Mouse (Mus musculus) hindbrain, embryonic 11.5 days (tissue): ENCODE data around the gene Zfpm1. TPM values are rescaled to one million over a fixed set of nuclear protein-coding genes. Genes with fewer than 3 reads are reported as not detected.
"Not testable (repeated sequence)": the region's sequence is repeated elsewhere in the genome, so short reads cannot be mapped to it uniquely, and the experiment has no call there.

Experiments
- ATAC-seq: fragments of 200-750 bp; cut with Nextera tagmentation; 2 replicates; pipeline ENCODE4 v1.8.0; 2017; ENCODE audit warnings: mild to moderate bottlenecking, moderate TSS enrichment, moderate library complexity; ENCODE audit not compliant: low FRiP score
- DNase-seq: peaks from one replicate; pipeline ENCODE4 v3.0.0-alpha.2; 2015; ENCODE audit warnings: low spot score
- H3K27ac ChIP-seq: fragments of 300-500 bp; sonication (generic); 2 replicates; pipeline ENCODE4 v1.5.1; 2014; ENCODE audit warnings: mild to moderate bottlenecking, low read depth, low read length
- H3K27me3 ChIP-seq: fragments of 300-500 bp; sonication (generic); 2 replicates; pipeline ENCODE4 v1.6.1; 2014; ENCODE audit warnings: mild to moderate bottlenecking, low read length, moderate library complexity, mixed read lengths; ENCODE audit not compliant: control insufficient read depth, insufficient read depth
- H3K36me3 ChIP-seq: fragments of 300-500 bp; sonication (generic); 2 replicates; pipeline ENCODE4 v1.6.1; 2014; ENCODE audit warnings: mild to moderate bottlenecking, low read length, moderate library complexity, mixed read lengths; ENCODE audit not compliant: control insufficient read depth, insufficient read depth
- H3K4me1 ChIP-seq: fragments of 300-500 bp; sonication (generic); replicated peaks from 2 replicates; pipeline ENCODE4 v1.6.1; 2014; ENCODE audit warnings: low read length, mixed read lengths; ENCODE audit not compliant: control insufficient read depth, insufficient read depth
- H3K4me2 ChIP-seq: fragments of 300-500 bp; sonication (generic); replicated peaks from 2 replicates; pipeline ENCODE4 v1.6.1; 2014; ENCODE audit warnings: mild to moderate bottlenecking, low read depth, low read length
- H3K4me3 ChIP-seq: fragments of 300-500 bp; sonication (generic); 2 replicates; pipeline ENCODE4 v1.5.1; 2014; ENCODE audit warnings: low read depth, low read length
- H3K9ac ChIP-seq: fragments of 300-500 bp; sonication (generic); 2 replicates; pipeline ENCODE4 v1.6.1; 2014; ENCODE audit warnings: low read depth, low read length
- H3K9me3 ChIP-seq: fragments of 300-500 bp; sonication (generic); 2 replicates; pipeline ENCODE4 v1.6.1; 2016; ENCODE audit warnings: low read length; ENCODE audit not compliant: control insufficient read depth
- WGBS: fragments of 180-500 bp; shearing (Covaris S2); extraction: QIAGEN DNeasy Blood & Tissue Kit; methylation state at CpG from one replicate; pipeline ENCODE4 v1.1.7; 2014; 5-methylcytosine and 5-hydroxymethylcytosine counted together
- polyA plus RNA-seq: library from polyadenylated mRNA; unstranded; fragments of >200 nt; fragmentation: Nextera tagmentation; extraction: Ambion mirVana; gene quantifications from 2 replicates; pipeline ENCODE4 v1.2.1, GENCODE M21; 2014

Zfpm1 gene
- polyA plus RNA-seq, 1 experiment from 2014 or later = 1.9 TPM

DNA sequence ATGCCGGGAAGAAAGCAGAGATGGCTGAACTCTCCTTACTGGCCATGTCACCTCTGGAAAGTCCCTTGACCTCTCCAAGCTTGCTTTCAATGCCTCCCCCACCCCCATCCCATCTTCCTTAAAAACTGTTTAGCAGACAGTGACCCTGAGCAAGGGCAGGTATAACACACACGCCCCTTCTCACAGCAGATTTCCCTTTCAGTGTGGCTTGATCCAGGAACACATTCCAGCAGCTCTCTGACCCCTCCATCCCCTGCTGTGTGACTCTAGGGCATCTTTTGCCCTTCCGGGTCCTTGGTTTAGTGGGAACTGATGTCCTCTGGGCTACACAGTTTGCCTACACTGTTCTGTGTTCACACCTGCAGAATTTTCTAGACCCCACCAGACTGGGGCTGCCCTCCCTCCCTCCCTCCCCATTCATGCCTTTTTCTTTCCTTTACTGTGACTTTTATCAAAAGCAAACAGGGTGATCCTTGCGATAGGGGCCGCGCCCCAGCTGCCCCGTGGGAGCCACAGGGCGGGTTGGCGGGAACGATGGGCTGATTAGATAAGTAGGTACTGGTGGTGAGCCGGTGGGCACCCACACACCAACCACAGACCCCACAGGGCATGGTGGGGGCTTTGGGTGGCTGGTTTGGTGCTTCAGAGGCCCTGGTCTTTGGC, 37.2 kb downstream of the Zfpm1 start:
- 74% methylated on average over 11 of the region's 11 CpGs for WGBS
- Histone ChIP-seq H3K4me2 (no peak overlapping the region), H3K36me3 (no peaks in the 10 kb centered on the region), H3K9ac (no peak overlapping the region), H3K4me3 (no peak overlapping the region), H3K27me3 (no peaks in the 10 kb centered on the region; the same call in 1 of the 2 replicates), H3K4me1 (0 out of 2 replicates have a peak, but pooled peaks cover 2% of the 10 kb centered on the region), H3K27ac (no peak overlapping the region), H3K9me3 (no peaks in the 10 kb centered on the region)
- no peak for ATAC-seq
- DNase-seq = no peak

DNA sequence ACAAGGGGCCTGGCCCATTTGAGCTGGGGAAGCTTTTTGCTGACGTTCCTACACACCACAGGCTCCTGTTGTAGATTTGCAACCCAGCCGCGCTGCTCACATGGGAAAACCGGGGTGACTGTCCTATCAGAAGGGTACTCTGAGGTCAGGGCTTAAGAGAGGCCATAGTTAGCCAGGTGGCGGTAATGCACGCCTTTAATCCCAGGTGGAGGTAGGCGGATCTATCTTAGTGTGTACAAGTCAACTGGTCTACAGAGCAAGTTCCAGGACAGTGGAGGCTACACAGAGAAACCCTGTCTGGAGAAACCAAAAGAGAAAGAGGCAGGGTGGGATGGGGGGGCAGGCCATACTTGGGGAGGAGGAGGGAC, 37.8 kb downstream of the Zfpm1 start:
- Histone ChIP-seq H3K9ac (no peak overlapping the region), H3K27me3 (no peaks in the 10 kb centered on the region; the same call in 1 of the 2 replicates), H3K4me2 (no peak overlapping the region), H3K27ac (no peak overlapping the region), H3K9me3 (no peaks in the 10 kb centered on the region), H3K36me3 (no peaks in the 10 kb centered on the region), H3K4me1 (0 out of 2 replicates have a peak, but pooled peaks cover 2% of the 10 kb centered on the region), H3K4me3 (no peak overlapping the region)
- ATAC-seq (no peak), DNase-seq (no peak)
- 74% methylated on average over 7 of the region's 7 CpGs for WGBS

GRCm38 (mm10) chr8:122320541-122320940, 38.6 kb downstream of the Zfpm1 start:
- H3K9ac ChIP-seq = no peak overlapping the region
- WGBS = 22% methylated on average over 3 of the region's 3 CpGs
- H3K4me2 ChIP-seq = no peak overlapping the region
- no peak overlapping the region for H3K4me3 ChIP-seq
- no peaks in the 10 kb centered on the region for H3K36me3 ChIP-seq
- DNase-seq (no peak), ATAC-seq (no peak)
- H3K27ac ChIP-seq = no peak overlapping the region
- H3K4me1 ChIP-seq = 0 out of 2 replicates have a peak, but pooled peaks cover 2% of the 10 kb centered on the region
- no peaks in the 10 kb centered on the region for H3K9me3 ChIP-seq
- no peaks in the 10 kb centered on the region; the same call in 1 of the 2 replicates for H3K27me3 ChIP-seq

DNA sequence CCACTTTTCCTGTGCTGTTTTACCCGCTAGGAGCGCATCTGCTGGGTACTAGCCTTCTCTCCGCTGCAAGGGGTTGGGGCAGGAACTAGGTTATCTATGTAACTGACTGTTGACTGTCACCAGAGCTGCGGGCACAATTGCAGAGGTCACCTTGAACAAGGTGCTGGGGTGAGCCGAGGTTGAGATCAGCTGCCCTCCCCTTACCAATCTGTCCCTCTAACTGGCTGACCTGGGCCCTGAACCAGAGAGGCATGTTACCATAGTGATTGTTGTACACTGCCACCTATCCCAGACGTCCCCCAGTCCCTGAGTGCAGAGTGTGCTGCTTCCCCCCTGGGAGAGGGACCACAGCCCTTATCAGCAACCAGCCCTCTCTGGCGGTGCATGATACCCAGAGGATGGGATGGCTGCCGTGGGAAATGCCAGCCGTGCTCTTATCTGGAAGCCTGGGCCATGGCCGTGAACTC, 39.5 kb downstream of the Zfpm1 start:
- no peak overlapping the region for H3K9ac ChIP-seq
- no peak for ATAC-seq
- 70% methylated on average over 10 of the region's 10 CpGs for WGBS
- H3K27ac ChIP-seq = no peak overlapping the region
- no peaks in the 10 kb centered on the region for H3K36me3 ChIP-seq
- no peak overlapping the region for H3K4me3 ChIP-seq
- no peak overlapping the region for H3K4me2 ChIP-seq
- 0 out of 2 replicates have a peak, but pooled peaks cover 4% of the 10 kb centered on the region for H3K4me1 ChIP-seq
- no peaks in the 10 kb centered on the region; the same call in 1 of the 2 replicates for H3K27me3 ChIP-seq
- no peak for DNase-seq
- H3K9me3 ChIP-seq = no peaks in the 10 kb centered on the region

GRCm38 (mm10) chr8:122322126-122322525, 40.2 kb downstream of the Zfpm1 start:
- no peaks in the 10 kb centered on the region for H3K9me3 ChIP-seq
- DNase-seq (no peak), ATAC-seq (no peak)
- H3K36me3 ChIP-seq = no peaks in the 10 kb centered on the region
- H3K9ac ChIP-seq = no peak overlapping the region
- WGBS = 88% methylated on average over 7 of the region's 7 CpGs
- no peaks in the 10 kb centered on the region; the same call in 1 of the 2 replicates for H3K27me3 ChIP-seq
- no peak overlapping the region; the same call in 1 of the 2 replicates for H3K27ac ChIP-seq
- no peak overlapping the region for H3K4me2 ChIP-seq
- H3K4me3 ChIP-seq = no peak overlapping the region
- H3K4me1 ChIP-seq = 0 out of 2 replicates have a peak, but pooled peaks cover 4% of the 10 kb centered on the region

GRCm38 (mm10) chr8:122322792-122323191, 40.9 kb downstream of the Zfpm1 start:
- Histone ChIP-seq H3K36me3 (no peaks in the 10 kb centered on the region), H3K27me3 (no peaks in the 10 kb centered on the region; the same call in 1 of the 2 replicates), H3K9me3 (no peaks in the 10 kb centered on the region), H3K27ac (peak overlapping the region; percentile 39; the same call in 1 of the 2 replicates), H3K4me3 (no peak overlapping the region), H3K4me2 (no peak overlapping the region), H3K9ac (no peak overlapping the region), H3K4me1 (0 out of 2 replicates have a peak, but pooled peaks cover 4% of the 10 kb centered on the region)
- 78% methylated on average over 11 of the region's 11 CpGs for WGBS
- ATAC-seq (no peak), DNase-seq (no peak)

DNA sequence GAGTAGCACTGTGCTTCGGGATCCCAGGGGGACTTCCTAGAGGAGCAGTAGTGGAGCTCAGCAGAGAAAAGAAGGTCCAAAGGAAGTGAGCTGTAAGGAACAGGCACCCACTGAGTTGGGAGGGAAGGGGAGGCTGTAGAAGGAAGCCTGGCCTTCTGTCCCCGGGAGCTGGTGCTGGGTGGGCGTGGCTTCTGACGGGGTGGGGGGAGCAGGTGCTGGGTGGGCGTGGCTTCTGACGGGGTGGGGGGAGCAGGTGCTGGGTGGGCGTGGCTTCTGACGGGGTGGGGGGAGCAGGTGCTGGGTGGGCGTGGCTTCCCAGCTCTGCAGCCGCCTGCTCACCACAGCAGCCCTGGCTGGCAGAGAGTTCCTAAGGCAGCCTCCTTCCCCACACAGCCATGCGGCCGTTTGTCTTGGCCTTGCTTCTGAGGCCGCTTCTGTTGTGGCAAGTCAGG, 42.0 kb downstream of the Zfpm1 start:
- not testable (repeated sequence) for H3K9me3 ChIP-seq, H3K4me1 ChIP-seq, DNase-seq, H3K4me2 ChIP-seq, H3K36me3 ChIP-seq, H3K4me3 ChIP-seq, H3K9ac ChIP-seq, H3K27me3 ChIP-seq
- 0 out of 2 replicates have a peak, but pooled peaks have one; percentile 41 for ATAC-seq
- peak overlapping the region; percentile 12 for H3K27ac ChIP-seq
- WGBS = 14% methylated on average over 12 of the region's 13 CpGs

DNA sequence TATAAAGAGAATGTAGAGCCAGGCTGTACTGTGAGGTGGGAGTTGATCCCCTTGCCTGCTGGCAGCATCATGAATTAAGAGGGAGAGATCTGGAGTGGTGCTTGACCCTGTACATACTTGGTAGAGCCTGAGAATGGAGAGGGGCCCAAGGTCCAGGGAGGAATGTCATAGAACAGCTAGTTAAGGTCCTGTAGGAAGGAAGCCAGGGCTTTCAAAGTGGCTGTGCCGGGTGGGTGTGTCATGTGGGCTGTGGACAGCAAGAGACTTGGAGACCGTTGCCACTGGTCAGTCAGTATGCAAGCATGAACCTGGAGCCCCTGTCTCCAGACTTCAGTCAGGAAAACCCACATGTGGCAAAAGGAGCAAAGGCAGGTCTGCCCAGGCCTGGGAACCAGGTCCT, 43.3 kb downstream of the Zfpm1 start:
- H3K27me3 ChIP-seq = no peaks in the 10 kb centered on the region
- H3K4me2 ChIP-seq = no peak overlapping the region
- DNase-seq (no peak), ATAC-seq (no peak)
- 0 out of 2 replicates have a peak, but pooled peaks cover 2% of the 10 kb centered on the region for H3K4me1 ChIP-seq
- no peaks in the 10 kb centered on the region for H3K9me3 ChIP-seq
- no peak overlapping the region for H3K4me3 ChIP-seq
- no peak overlapping the region for H3K9ac ChIP-seq
- H3K27ac ChIP-seq = no peak overlapping the region; the same call in 1 of the 2 replicates
- H3K36me3 ChIP-seq = no peaks in the 10 kb centered on the region
- 78% methylated on average over 2 of the region's 2 CpGs for WGBS

DNA sequence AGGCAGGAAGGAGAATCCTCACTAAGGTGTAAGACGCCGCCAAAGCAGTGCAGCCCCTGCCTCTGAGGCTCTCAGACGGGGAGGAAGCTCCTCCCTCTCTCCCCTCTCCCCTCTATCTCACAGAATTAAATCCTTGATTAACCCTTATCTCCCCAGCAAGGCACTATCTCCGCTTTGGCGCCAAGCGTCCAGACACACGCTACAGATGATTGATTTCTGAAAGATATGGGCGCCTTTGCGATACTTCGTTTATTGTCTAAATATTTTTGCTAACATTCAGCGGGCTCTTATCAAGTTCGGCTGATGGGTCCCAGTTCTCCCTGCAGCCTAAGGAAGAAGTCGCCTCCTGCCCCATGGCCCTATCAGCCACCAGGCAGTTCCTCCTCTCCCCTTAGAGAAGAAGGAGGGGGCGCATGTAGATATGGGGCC, 44.2 kb downstream of the Zfpm1 start:
- ATAC-seq (no peak), DNase-seq (no peak)
- Histone ChIP-seq H3K9ac (no peak overlapping the region; the same call in 1 of the 2 replicates), H3K36me3 (no peaks in the 10 kb centered on the region), H3K9me3 (no peaks in the 10 kb centered on the region), H3K27me3 (no peaks in the 10 kb centered on the region), H3K4me3 (no peak overlapping the region), H3K27ac (no peak overlapping the region), H3K4me1 (peaks cover 2% of the 10 kb centered on the region; the same call in 1 of the 2 replicates), H3K4me2 (no peak overlapping the region)
- WGBS = 19% methylated on average over 14 of the region's 14 CpGs
